Comparison of ENCODE assay signal across 9 mouse cellular contexts in genomic region chr6:128479463-128480454, GRCm38 (mm10). TPM values are rescaled to one million over a fixed set of nuclear protein-coding genes. Genes with fewer than 3 reads are reported as not detected.
A peak's percentile ranks its signal among the peaks of the same experiment; 100 is the strongest.
DNase-seq lines count a peak whose midpoint lies in the region; ATAC-seq and TF ChIP-seq lines count a peak whose summit lies in the region.
"Had no signal": no experiment of that assay in that cellular context is flagged by ENCODE, and none has a peak within 500 bp of the region (broad histone marks: within the 10 kb centered on the region; RNA-seq: fewer than 3 reads in every experiment).

No protein-coding gene starts in this region.

- peak; percentile 99 for TF ChIP-seq CTCF in brain, embryonic 14.5 days (IDR thresholded peaks at IDR 0.05; ENCODE audit: borderline replicate concordance, extremely low read depth, insufficient read depth, insufficient read length)

- WGBS in heart, embryonic 12.5 days, result 17% methylated on average over 26 of the region's 26 CpGs
- 22% methylated on average over 26 of the region's 26 CpGs for WGBS in kidney, embryonic 16.5 days

- DNase-seq in CD4-positive helper T cell, adult 2 months (ENCODE audit: low read depth, low spot score), result peak; percentile 89
- DNase-seq in brain, embryonic 14.5 days (ENCODE audit: low read depth), result peak; percentile 94
- peak; percentile 95 for DNase-seq in liver
- peak; percentile 87 for DNase-seq in spleen, postnatal 36 days (ENCODE audit: low spot score in 2 of 2)

- H3K27me3 ChIP-seq in heart, embryonic 12.5 days (replicated peaks), result no peaks in the 10 kb centered on the region
- no peaks in the 10 kb centered on the region for H3K27me3 ChIP-seq in kidney, embryonic 16.5 days (ENCODE audit: insufficient read depth, low read length)

- H3K27ac ChIP-seq in heart, embryonic 12.5 days (ENCODE audit: poor library complexity, severe bottlenecking), result no peak overlapping the region
- H3K27ac ChIP-seq in kidney, embryonic 16.5 days (ENCODE audit: low read length), result no peak overlapping the region

- no peak for TF ChIP-seq POLR2A in brain, embryonic 14.5 days (IDR thresholded peaks at IDR 0.05; ENCODE audit: borderline replicate concordance, extremely low read depth, insufficient read depth, insufficient read length, poor library complexity, severe bottlenecking)

- no peaks in the 10 kb centered on the region for H3K9me3 ChIP-seq in heart, embryonic 12.5 days (replicated peaks)
- H3K9me3 ChIP-seq in kidney, embryonic 16.5 days (ENCODE audit: low read length), result no peaks in the 10 kb centered on the region

- H3K4me1 ChIP-seq in heart, embryonic 12.5 days (replicated peaks), result peaks cover 3% of the 10 kb centered on the region; the same call in 1 of the 2 replicates
- 0 out of 2 replicates have a peak, but pooled peaks cover 3% of the 10 kb centered on the region for H3K4me1 ChIP-seq in kidney, embryonic 16.5 days (ENCODE audit: insufficient read depth, low read length)

- H3K4me2 ChIP-seq in heart, embryonic 12.5 days, result peak overlapping the region; percentile 59
- H3K4me2 ChIP-seq in kidney, embryonic 16.5 days (replicated peaks; ENCODE audit: low read depth, low read length), result peak overlapping the region; percentile 41

- ATAC-seq in erythroblast, adult 5-6 weeks (replicated peaks; ENCODE audit: low FRiP score, poor library complexity, severe bottlenecking), result peak; percentile 99
- ATAC-seq in heart, embryonic 12.5 days (ENCODE audit: insufficient number of reproducible peaks, low FRiP score), result peak; percentile 85
- ATAC-seq in kidney, embryonic 16.5 days (ENCODE audit: low FRiP score, low TSS enrichment), result peak; percentile 94
- ATAC-seq in monocyte, adult 5-6 weeks (replicated peaks; ENCODE audit: insufficient number of reproducible peaks, low FRiP score, low TSS enrichment, poor library complexity, severe bottlenecking), result peak; percentile 97

- H3K4me3 ChIP-seq in heart, embryonic 12.5 days, result peak overlapping the region; percentile 27
- no peak overlapping the region for H3K4me3 ChIP-seq in kidney, embryonic 16.5 days (ENCODE audit: low read length)
- H3K4me3 ChIP-seq: erythroblast, embryonic 14.5 days had no signal

- H3K9ac ChIP-seq in heart, embryonic 12.5 days, result no peak overlapping the region
- 0 out of 2 replicates have a peak overlapping the region, but pooled peaks have one; percentile 17 for H3K9ac ChIP-seq in kidney, embryonic 16.5 days (replicated peaks; ENCODE audit: low read length)

- no peaks in the 10 kb centered on the region for H3K36me3 ChIP-seq in heart, embryonic 12.5 days
- no peaks in the 10 kb centered on the region for H3K36me3 ChIP-seq in kidney, embryonic 16.5 days (ENCODE audit: insufficient read depth, low read length)

RNA-seq across cellular contexts. Expression of gene Fkbp4, which starts 41.3 kb away (rescaled TPM):
- polyA plus RNA-seq in brain, embryonic 14.5 days (2012; rRNA removed), result 249 and 252 TPM in 2 replicates
- 16.1 and 19.2 TPM in 2 replicates for total RNA-seq in erythroblast, adult 5-6 weeks (2015; ENCODE audit: low replicate concordance)
- 34.8 and 68.4 TPM in 2 replicates for total RNA-seq in erythroblast, adult 5-6 weeks (2017; ENCODE audit: low replicate concordance)
- 295 and 296 TPM in 2 replicates for polyA plus RNA-seq in heart, embryonic 12.5 days (2016; fragmentation: Nextera tagmentation; extraction: Ambion mirVana)
- 550 and 556 TPM in 2 replicates for polyA plus RNA-seq in kidney, embryonic 16.5 days (2015; fragmentation: Nextera tagmentation; extraction: Ambion mirVana)
- 70.0 to 110 TPM (median 79.4 TPM) in 3 replicates for total RNA-seq in monocyte, adult 5-6 weeks (2017)

RNA-seq across cellular contexts. Expression of gene Pzp, which starts 46.8 kb away (rescaled TPM):
- polyA plus RNA-seq in brain, embryonic 14.5 days (2012; rRNA removed), result 0.12 TPM in 1 of 2 replicates, not detected in the other
- not detected in 2 replicates for total RNA-seq in erythroblast, adult 5-6 weeks (2015; ENCODE audit: low replicate concordance)
- not detected in 2 replicates for total RNA-seq in erythroblast, adult 5-6 weeks (2017; ENCODE audit: low replicate concordance)
- polyA plus RNA-seq in heart, embryonic 12.5 days (2016; fragmentation: Nextera tagmentation; extraction: Ambion mirVana), result 0.21 and 0.34 TPM in 2 replicates
- 0.86 and 1.4 TPM in 2 replicates for polyA plus RNA-seq in kidney, embryonic 16.5 days (2015; fragmentation: Nextera tagmentation; extraction: Ambion mirVana)
- total RNA-seq in monocyte, adult 5-6 weeks (2017), result not detected in 3 replicates

RNA-seq across cellular contexts. Expression of gene Itfg2, which starts 55.0 kb away (rescaled TPM):
- 36.1 and 42.2 TPM in 2 replicates for polyA plus RNA-seq in brain, embryonic 14.5 days (2012; rRNA removed)
- total RNA-seq in erythroblast, adult 5-6 weeks (2015; ENCODE audit: low replicate concordance), result 12.7 and 53.8 TPM in 2 replicates
- 5.3 and 13.7 TPM in 2 replicates for total RNA-seq in erythroblast, adult 5-6 weeks (2017; ENCODE audit: low replicate concordance)
- polyA plus RNA-seq in heart, embryonic 12.5 days (2016; fragmentation: Nextera tagmentation; extraction: Ambion mirVana), result 28.4 and 29.1 TPM in 2 replicates
- polyA plus RNA-seq in kidney, embryonic 16.5 days (2015; fragmentation: Nextera tagmentation; extraction: Ambion mirVana), result 35.6 and 39.2 TPM in 2 replicates
- 13.7 to 16.8 TPM (median 16.1 TPM) in 3 replicates for total RNA-seq in monocyte, adult 5-6 weeks (2017)
